Mouse (Mus musculus): ENCODE data around the gene Sash1. TPM values are rescaled to one million over a fixed set of nuclear protein-coding genes. Genes with fewer than 3 reads are reported as not detected.

Gene Sash1
- polyA plus RNA-seq, 1 experiment from 2014 or later: 5.5 TPM

- peaks cover 11% of the 10 kb centered on the region for H3K36me3 ChIP-seq (ENCODE audit: insufficient read depth, low read length)
- peak overlapping the region; percentile 84 for H3K27ac ChIP-seq
- ATAC-seq (replicated peaks; ENCODE audit: low FRiP score, low read depth): no peak
- WGBS: 62% methylated on average over 11 of the region's 11 CpGs
- no peak overlapping the region; the same call in 1 of the 2 replicates for H3K9ac ChIP-seq (ENCODE audit: low read depth, low read length)
- H3K4me1 ChIP-seq (replicated peaks; ENCODE audit: insufficient read depth, low read length): peaks cover 11% of the 10 kb centered on the region
- H3K27me3 ChIP-seq (ENCODE audit: insufficient read depth, low read length): no peaks in the 10 kb centered on the region
- no peak for DNase-seq (ENCODE audit: low spot score)
- no peak overlapping the region for H3K4me3 ChIP-seq (replicated peaks; ENCODE audit: low read depth, low read length)
- no peaks in the 10 kb centered on the region for H3K9me3 ChIP-seq (replicated peaks; ENCODE audit: low read length)
- no peak for TF ChIP-seq CTCF (IDR thresholded peaks at IDR 0.05; ENCODE audit: low read depth)
- H3K4me2 ChIP-seq (ENCODE audit: low read length): peak overlapping the region; percentile 28
These were observed 129.1 kb downstream of the Sash1 start for GRCm38 (mm10) chr10:8756604-8757354.

GRCm38 (mm10) chr10:8753377-8753776 is 132.5 kb downstream of the Sash1 start:
- no peak for DNase-seq (ENCODE audit: low spot score)
- no peak overlapping the region for H3K4me2 ChIP-seq (ENCODE audit: low read length)
- no peak overlapping the region for H3K9ac ChIP-seq (ENCODE audit: low read depth, low read length)
- H3K27ac ChIP-seq: no peak overlapping the region
- no peak for ATAC-seq (replicated peaks; ENCODE audit: low FRiP score, low read depth)
- 89% methylated on average over 3 of the region's 3 CpGs for WGBS
- no peak overlapping the region for H3K4me3 ChIP-seq (replicated peaks; ENCODE audit: low read depth, low read length)
- H3K27me3 ChIP-seq (ENCODE audit: insufficient read depth, low read length): no peaks in the 10 kb centered on the region
- peaks cover 18% of the 10 kb centered on the region for H3K36me3 ChIP-seq (ENCODE audit: insufficient read depth, low read length)
- H3K4me1 ChIP-seq (replicated peaks; ENCODE audit: insufficient read depth, low read length): peaks cover 4% of the 10 kb centered on the region
- no peaks in the 10 kb centered on the region for H3K9me3 ChIP-seq (replicated peaks; ENCODE audit: low read length)
- no peak for TF ChIP-seq CTCF (IDR thresholded peaks at IDR 0.05; ENCODE audit: low read depth)

GRCm38 (mm10) chr10:8752436-8752835 is 133.4 kb downstream of the Sash1 start:
- TF ChIP-seq CTCF (IDR thresholded peaks at IDR 0.05; ENCODE audit: low read depth): no peak
- H3K27me3 ChIP-seq (ENCODE audit: insufficient read depth, low read length): no peaks in the 10 kb centered on the region
- ATAC-seq (replicated peaks; ENCODE audit: low FRiP score, low read depth) (no peak; the same call in 1 of the 2 replicates), DNase-seq (ENCODE audit: low spot score) (no peak)
- peak overlapping the region; percentile 31; the same call in 1 of the 2 replicates for H3K27ac ChIP-seq
- WGBS: 72% methylated on average over 7 of the region's 7 CpGs
- no peak overlapping the region for H3K4me3 ChIP-seq (replicated peaks; ENCODE audit: low read depth, low read length)
- peaks cover 4% of the 10 kb centered on the region; the same call in 1 of the 2 replicates for H3K4me1 ChIP-seq (replicated peaks; ENCODE audit: insufficient read depth, low read length)
- no peak overlapping the region for H3K4me2 ChIP-seq (ENCODE audit: low read length)
- peaks cover 25% of the 10 kb centered on the region for H3K36me3 ChIP-seq (ENCODE audit: insufficient read depth, low read length)
- no peaks in the 10 kb centered on the region for H3K9me3 ChIP-seq (replicated peaks; ENCODE audit: low read length)
- H3K9ac ChIP-seq (ENCODE audit: low read depth, low read length): no peak overlapping the region

- H3K9ac ChIP-seq (ENCODE audit: low read depth, low read length): no peak overlapping the region
- 84% methylated on average over 11 of the region's 11 CpGs for WGBS
- no peak overlapping the region for H3K27ac ChIP-seq
- DNase-seq (ENCODE audit: low spot score): no peak
- peaks cover 39% of the 10 kb centered on the region for H3K36me3 ChIP-seq (ENCODE audit: insufficient read depth, low read length)
- TF ChIP-seq CTCF (IDR thresholded peaks at IDR 0.05; ENCODE audit: low read depth): no peak
- ATAC-seq (replicated peaks; ENCODE audit: low FRiP score, low read depth): no peak
- no peaks in the 10 kb centered on the region for H3K4me1 ChIP-seq (replicated peaks; ENCODE audit: insufficient read depth, low read length)
- no peak overlapping the region for H3K4me2 ChIP-seq (ENCODE audit: low read length)
- H3K27me3 ChIP-seq (ENCODE audit: insufficient read depth, low read length): no peaks in the 10 kb centered on the region
- H3K4me3 ChIP-seq (replicated peaks; ENCODE audit: low read depth, low read length): no peak overlapping the region
- H3K9me3 ChIP-seq (replicated peaks; ENCODE audit: low read length): no peaks in the 10 kb centered on the region
These were observed 136.3 kb downstream of the Sash1 start for GRCm38 (mm10) chr10:8749537-8749936.

GRCm38 (mm10) chr10:8747450-8748212 is 138.2 kb downstream of the Sash1 start:
- H3K36me3 ChIP-seq (ENCODE audit: insufficient read depth, low read length): peaks cover 42% of the 10 kb centered on the region
- no peaks in the 10 kb centered on the region for H3K9me3 ChIP-seq (replicated peaks; ENCODE audit: low read length)
- no peak overlapping the region for H3K27ac ChIP-seq
- peak; percentile 49; the same call in 1 of the 2 replicates for ATAC-seq (replicated peaks; ENCODE audit: low FRiP score, low read depth)
- no peak for DNase-seq (ENCODE audit: low spot score)
- no peak for TF ChIP-seq CTCF (IDR thresholded peaks at IDR 0.05; ENCODE audit: low read depth)
- no peak overlapping the region; the same call in 1 of the 2 replicates for H3K9ac ChIP-seq (ENCODE audit: low read depth, low read length)
- H3K4me3 ChIP-seq (replicated peaks; ENCODE audit: low read depth, low read length): no peak overlapping the region
- H3K27me3 ChIP-seq (ENCODE audit: insufficient read depth, low read length): no peaks in the 10 kb centered on the region
- WGBS: 60% methylated on average over 21 of the region's 21 CpGs
- no peaks in the 10 kb centered on the region for H3K4me1 ChIP-seq (replicated peaks; ENCODE audit: insufficient read depth, low read length)
- no peak overlapping the region for H3K4me2 ChIP-seq (ENCODE audit: low read length)

- H3K27me3 ChIP-seq (ENCODE audit: insufficient read depth, low read length): no peaks in the 10 kb centered on the region
- H3K9ac ChIP-seq (ENCODE audit: low read depth, low read length): no peak overlapping the region
- ATAC-seq (replicated peaks; ENCODE audit: low FRiP score, low read depth): no peak
- peak; percentile 35; the same call in 1 of the 2 replicates for TF ChIP-seq CTCF (IDR thresholded peaks at IDR 0.05; ENCODE audit: low read depth)
- no peaks in the 10 kb centered on the region for H3K4me1 ChIP-seq (replicated peaks; ENCODE audit: insufficient read depth, low read length)
- WGBS: 63% methylated on average over 14 of the region's 14 CpGs
- peaks cover 49% of the 10 kb centered on the region for H3K36me3 ChIP-seq (ENCODE audit: insufficient read depth, low read length)
- H3K9me3 ChIP-seq (replicated peaks; ENCODE audit: low read length): no peaks in the 10 kb centered on the region
- H3K4me3 ChIP-seq (replicated peaks; ENCODE audit: low read depth, low read length): no peak overlapping the region
- H3K27ac ChIP-seq: no peak overlapping the region
- no peak for DNase-seq (ENCODE audit: low spot score)
- H3K4me2 ChIP-seq (ENCODE audit: low read length): no peak overlapping the region
These were observed 139.7 kb downstream of the Sash1 start for GRCm38 (mm10) chr10:8746082-8746696.

Measured in kidney, postnatal 0 days (tissue).